Mouse (Mus musculus) hindbrain, embryonic 14.5 days (tissue): Measurements from ENCODE around the gene Eipr1. TPM values are rescaled to one million over a fixed set of nuclear protein-coding genes. Genes with fewer than 3 reads are reported as not detected.

ENCODE experiments used
- ATAC-seq: fragments of 200-750 bp; cut with Nextera tagmentation; 2 replicates; pipeline ENCODE4 v1.8.0; 2017; ENCODE audit warnings: moderate number of reproducible peaks, mild to moderate bottlenecking, moderate TSS enrichment, moderate library complexity; ENCODE audit not compliant: low FRiP score
- DNase-seq: peaks from one replicate; pipeline ENCODE4 v3.0.0-alpha.2; 2015; ENCODE audit warnings: low spot score
- H3K27ac ChIP-seq: fragments of 300-500 bp; sonication (generic); 2 replicates; pipeline ENCODE4 v1.5.1; 2014; ENCODE audit warnings: mild to moderate bottlenecking, moderate library complexity
- H3K27me3 ChIP-seq: fragments of 300-500 bp; sonication (generic); 2 replicates; pipeline ENCODE4 v1.6.1; 2014; ENCODE audit warnings: mild to moderate bottlenecking, low read length, mixed read lengths; ENCODE audit not compliant: control insufficient read depth, insufficient read depth
- H3K36me3 ChIP-seq: fragments of 300-500 bp; sonication (generic); replicated peaks from 2 replicates; pipeline ENCODE4 v1.6.1; 2014; ENCODE audit not compliant: control insufficient read depth, insufficient read depth
- H3K4me1 ChIP-seq: fragments of 300-500 bp; sonication (generic); replicated peaks from 2 replicates; pipeline ENCODE4 v1.6.1; 2014; ENCODE audit warnings: antibody characterized with exemption, low read length, mixed read lengths; ENCODE audit not compliant: control insufficient read depth, insufficient read depth
- H3K4me2 ChIP-seq: fragments of 300-500 bp; sonication (generic); replicated peaks from 2 replicates; pipeline ENCODE4 v1.6.1; 2014; ENCODE audit warnings: mild to moderate bottlenecking, moderate library complexity
- H3K4me3 ChIP-seq: fragments of 300-500 bp; sonication (generic); replicated peaks from 2 replicates; pipeline ENCODE4 v1.5.1; 2014; ENCODE audit warnings: mild to moderate bottlenecking, low read length
- H3K9ac ChIP-seq: fragments of 300-500 bp; sonication (generic); 2 replicates; pipeline ENCODE4 v1.6.1; 2014
- H3K9me3 ChIP-seq: fragments of 300-500 bp; sonication (generic); 2 replicates; pipeline ENCODE4 v1.6.1; 2016; ENCODE audit warnings: low read length; ENCODE audit not compliant: control insufficient read depth
- WGBS: fragments of 180-500 bp; shearing (Covaris S2); extraction: QIAGEN DNeasy Blood & Tissue Kit; methylation state at CpG from one replicate; pipeline ENCODE4 v1.1.7; 2014; 5-methylcytosine and 5-hydroxymethylcytosine counted together
- polyA plus RNA-seq: library from polyadenylated mRNA; unstranded; fragments of >200 nt; fragmentation: Nextera tagmentation; extraction: Ambion mirVana; gene quantifications from 2 replicates; pipeline ENCODE4 v1.2.1, GENCODE M21; 2014

Eipr1 gene
- polyA plus RNA-seq, 1 experiment from 2014 or later, result 75.3 TPM

DNA sequence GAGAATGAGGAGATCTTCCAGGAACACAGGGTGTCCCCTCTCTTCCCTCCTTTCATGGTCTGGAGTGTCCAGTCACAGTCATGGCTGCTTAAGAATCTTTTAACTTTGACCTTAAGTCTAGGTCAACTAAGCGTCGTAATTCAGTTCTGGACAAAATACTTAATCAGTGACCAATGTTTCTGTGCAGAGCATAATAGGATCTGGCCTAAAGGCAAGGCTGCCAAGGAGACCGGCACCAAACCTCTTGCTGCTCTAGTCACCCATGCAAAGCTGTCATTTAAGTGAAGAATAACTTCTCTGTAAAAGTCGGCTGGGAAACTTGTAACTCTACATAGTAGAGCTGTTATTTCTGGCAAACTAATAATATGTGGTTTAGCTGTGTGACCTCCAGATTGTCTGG lies 4.4 kb downstream of the Eipr1 start:
- Histone ChIP-seq H3K9me3 (no peaks in the 10 kb centered on the region), H3K4me1 (peaks cover 11% of the 10 kb centered on the region), H3K36me3 (peaks cover 2% of the 10 kb centered on the region; the same call in 1 of the 2 replicates), H3K9ac (no peak overlapping the region), H3K27ac (no peak overlapping the region), H3K4me2 (no peak overlapping the region), H3K4me3 (no peak overlapping the region), H3K27me3 (no peaks in the 10 kb centered on the region)
- 88% methylated on average over 4 of the region's 4 CpGs for WGBS
- ATAC-seq, result no peak
- no peak for DNase-seq

DNA sequence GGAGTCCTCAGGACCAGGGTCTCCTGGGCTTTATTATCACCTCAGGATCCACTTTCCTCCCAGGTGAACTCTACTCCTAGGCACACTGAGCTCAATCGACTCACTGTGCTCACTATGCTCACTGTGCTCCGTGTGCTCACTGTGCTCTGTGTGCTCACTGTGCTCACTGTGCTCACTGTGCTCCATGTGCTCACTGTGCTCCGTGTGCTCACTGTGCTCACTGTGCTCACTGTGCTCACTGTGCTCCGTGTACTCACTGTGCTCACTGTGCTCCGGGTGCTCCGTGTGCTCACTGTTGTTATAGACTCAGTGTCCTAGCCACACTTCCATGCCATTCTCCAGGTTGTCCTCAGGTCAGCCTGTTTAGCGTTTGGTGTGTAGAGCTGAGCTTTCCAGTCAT lies 18.4 kb downstream of the Eipr1 start:
- Histone ChIP-seq H3K4me1 (peaks cover 7% of the 10 kb centered on the region; the same call in 1 of the 2 replicates), H3K4me3 (no peak overlapping the region), H3K27me3 (no peaks in the 10 kb centered on the region), H3K27ac (no peak overlapping the region), H3K4me2 (no peak overlapping the region), H3K9me3 (no peaks in the 10 kb centered on the region), H3K9ac (no peak overlapping the region), H3K36me3 (peaks cover 29% of the 10 kb centered on the region)
- ATAC-seq (no peak), DNase-seq (no peak)
- WGBS, result 93% methylated on average over 7 of the region's 7 CpGs

- no peak overlapping the region for H3K27ac ChIP-seq
- no peak overlapping the region for H3K9ac ChIP-seq
- WGBS, result 78% methylated on average over 3 of the region's 3 CpGs
- H3K9me3 ChIP-seq, result no peaks in the 10 kb centered on the region
- no peaks in the 10 kb centered on the region for H3K27me3 ChIP-seq
- no peak overlapping the region for H3K4me2 ChIP-seq
- peak; percentile 36 for DNase-seq
- no peak for ATAC-seq
- peaks cover 14% of the 10 kb centered on the region for H3K4me1 ChIP-seq
- H3K36me3 ChIP-seq, result 0 out of 2 replicates have a peak, but pooled peaks cover 10% of the 10 kb centered on the region
- H3K4me3 ChIP-seq, result no peak overlapping the region
These were observed 22.2 kb downstream of the Eipr1 start for GRCm38 (mm10) chr12:28773815-28774214.

GRCm38 (mm10) chr12:28775120-28775519 lies 23.5 kb downstream of the Eipr1 start:
- DNase-seq (no peak), ATAC-seq (no peak)
- WGBS, result 28% methylated on average over 8 of the region's 8 CpGs
- Histone ChIP-seq H3K9me3 (no peaks in the 10 kb centered on the region), H3K4me3 (no peak overlapping the region), H3K9ac (no peak overlapping the region), H3K4me1 (peaks cover 14% of the 10 kb centered on the region), H3K27me3 (no peaks in the 10 kb centered on the region), H3K4me2 (no peak overlapping the region), H3K27ac (no peak overlapping the region), H3K36me3 (0 out of 2 replicates have a peak, but pooled peaks cover 6% of the 10 kb centered on the region)

- no peaks in the 10 kb centered on the region for H3K27me3 ChIP-seq
- no peak for DNase-seq
- no peak overlapping the region for H3K4me2 ChIP-seq
- no peak overlapping the region for H3K4me3 ChIP-seq
- H3K27ac ChIP-seq, result no peak overlapping the region
- no peaks in the 10 kb centered on the region for H3K9me3 ChIP-seq
- H3K9ac ChIP-seq, result no peak overlapping the region
- peaks cover 14% of the 10 kb centered on the region for H3K4me1 ChIP-seq
- H3K36me3 ChIP-seq, result 0 out of 2 replicates have a peak, but pooled peaks cover under 1% of the 10 kb centered on the region
- ATAC-seq, result no peak
- WGBS, result 90% methylated on average over 6 of the region's 6 CpGs
These were observed 24.0 kb downstream of the Eipr1 start for GRCm38 (mm10) chr12:28775627-28776026.

DNA sequence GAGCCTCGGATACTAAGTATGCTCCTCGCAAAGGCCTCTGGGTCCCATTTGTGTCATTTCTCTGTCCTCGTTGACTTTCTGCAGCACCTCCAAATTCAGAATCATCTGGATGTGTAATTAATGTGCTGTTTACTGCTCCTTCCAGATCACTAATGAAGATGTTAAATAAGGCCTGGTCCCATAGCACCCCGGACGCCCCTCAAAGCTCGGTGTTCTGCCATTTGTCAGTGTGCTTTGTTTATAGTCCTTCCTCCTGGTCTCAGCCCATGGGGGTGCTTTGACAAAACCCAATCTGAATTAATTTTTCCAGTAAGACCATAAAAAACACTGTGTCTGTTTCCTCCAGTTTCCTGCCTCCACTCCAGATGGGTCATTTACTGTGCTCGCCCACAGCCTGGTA lies 28.6 kb downstream of the Eipr1 start:
- no peak for ATAC-seq
- H3K27ac ChIP-seq, result no peak overlapping the region
- DNase-seq, result no peak
- WGBS, result 57% methylated on average over 7 of the region's 7 CpGs
- no peak overlapping the region for H3K4me2 ChIP-seq
- no peaks in the 10 kb centered on the region for H3K27me3 ChIP-seq
- no peaks in the 10 kb centered on the region for H3K9me3 ChIP-seq
- H3K4me3 ChIP-seq, result no peak overlapping the region
- H3K36me3 ChIP-seq, result no peaks in the 10 kb centered on the region
- no peak overlapping the region for H3K9ac ChIP-seq
- H3K4me1 ChIP-seq, result peaks cover 28% of the 10 kb centered on the region

- Histone ChIP-seq H3K9ac (no peak overlapping the region), H3K9me3 (no peaks in the 10 kb centered on the region), H3K36me3 (no peaks in the 10 kb centered on the region), H3K27me3 (no peaks in the 10 kb centered on the region), H3K4me1 (peaks cover 26% of the 10 kb centered on the region), H3K4me3 (no peak overlapping the region), H3K4me2 (no peak overlapping the region), H3K27ac (no peak overlapping the region)
- DNase-seq (no peak), ATAC-seq (no peak)
- 91% methylated on average over 3 of the region's 3 CpGs for WGBS
These were observed 31.0 kb downstream of the Eipr1 start for GRCm38 (mm10) chr12:28782637-28783036.

- H3K36me3 ChIP-seq, result no peaks in the 10 kb centered on the region
- no peaks in the 10 kb centered on the region for H3K9me3 ChIP-seq
- H3K27ac ChIP-seq, result peak overlapping the region; percentile 22; the same call in 1 of the 2 replicates
- no peak overlapping the region for H3K4me3 ChIP-seq
- no peak overlapping the region for H3K9ac ChIP-seq
- DNase-seq (no peak), ATAC-seq (peak; percentile 45; the same call in 1 of the 2 replicates)
- no peaks in the 10 kb centered on the region for H3K27me3 ChIP-seq
- WGBS, result 31% methylated on average over 4 of the region's 4 CpGs
- H3K4me1 ChIP-seq, result peaks cover 26% of the 10 kb centered on the region
- no peak overlapping the region for H3K4me2 ChIP-seq
These were observed 32.8 kb downstream of the Eipr1 start for GRCm38 (mm10) chr12:28784355-28784754.

DNA sequence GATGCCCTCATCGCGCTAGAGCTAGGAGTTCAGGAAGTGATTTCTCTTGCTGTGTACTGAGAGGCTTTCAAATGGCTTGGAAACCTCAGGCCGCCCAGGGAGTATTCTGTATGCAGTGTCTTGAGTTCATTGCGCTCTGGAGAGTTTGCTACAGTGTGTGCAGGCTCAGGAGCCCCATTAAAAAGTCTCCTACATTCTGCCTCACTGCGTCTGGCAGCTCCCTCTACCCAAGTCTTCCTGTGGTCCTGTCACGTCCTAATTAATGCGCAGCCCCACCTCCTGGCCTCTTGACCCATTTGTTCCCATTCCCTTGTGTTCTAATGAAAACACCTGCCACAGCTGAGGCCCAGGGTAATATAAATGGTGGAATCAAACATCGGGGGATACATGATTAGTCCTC lies 33.3 kb downstream of the Eipr1 start:
- Histone ChIP-seq H3K27me3 (no peaks in the 10 kb centered on the region), H3K27ac (peak overlapping the region; percentile 22; the same call in 1 of the 2 replicates), H3K4me1 (peaks cover 26% of the 10 kb centered on the region), H3K9ac (no peak overlapping the region), H3K4me3 (no peak overlapping the region), H3K9me3 (no peaks in the 10 kb centered on the region), H3K4me2 (no peak overlapping the region), H3K36me3 (no peaks in the 10 kb centered on the region)
- 23% methylated on average over 8 of the region's 8 CpGs for WGBS
- DNase-seq, result no peak
- no peak for ATAC-seq

GRCm38 (mm10) chr12:28785299-28785698 lies 33.7 kb downstream of the Eipr1 start:
- Histone ChIP-seq H3K9me3 (no peaks in the 10 kb centered on the region), H3K27me3 (no peaks in the 10 kb centered on the region), H3K4me2 (no peak overlapping the region), H3K9ac (no peak overlapping the region), H3K4me3 (no peak overlapping the region), H3K4me1 (peaks cover 26% of the 10 kb centered on the region), H3K27ac (no peak overlapping the region), H3K36me3 (no peaks in the 10 kb centered on the region)
- DNase-seq (no peak), ATAC-seq (no peak)
- WGBS, result 0% methylated on average over 1 of the region's 1 CpGs
